Mouse (Mus musculus): Measurements from ENCODE around the gene Lmcd1.

The Lmcd1 gene

GRCm38 (mm10) chr6:112284087-112284486, 10.5 kb downstream of the Lmcd1 start:
- in situ Hi-C loops (cut with MboI, MseI): no loop called here

GRCm38 (mm10) chr6:112287671-112288070, 14.1 kb downstream of the Lmcd1 start:
- in situ Hi-C loops (cut with MboI, MseI): no loop called here

GRCm38 (mm10) chr6:112288271-112288670, 14.7 kb downstream of the Lmcd1 start:
- in situ Hi-C loops (cut with MboI, MseI): no loop called here

- in situ Hi-C loops (cut with MboI, MseI): no loop called here
Observed at GRCm38 (mm10) chr6:112291146-112291545, 17.6 kb downstream of the Lmcd1 start.

- in situ Hi-C loops (cut with MboI, MseI): no loop called here
Observed at GRCm38 (mm10) chr6:112293320-112293719, 19.8 kb downstream of the Lmcd1 start.

- in situ Hi-C loops (cut with MboI, MseI): no loop called here
Observed at GRCm38 (mm10) chr6:112295269-112295668, 21.7 kb downstream of the Lmcd1 start.

- in situ Hi-C loops (cut with MboI, MseI): no loop called here
Observed at GRCm38 (mm10) chr6:112300146-112300545, 26.6 kb downstream of the Lmcd1 start.

- in situ Hi-C loops (cut with MboI, MseI): no loop called here
Observed at GRCm38 (mm10) chr6:112300633-112301032, 27.1 kb downstream of the Lmcd1 start.

GRCm38 (mm10) chr6:112302248-112302647, 28.7 kb downstream of the Lmcd1 start:
- in situ Hi-C loops (cut with MboI, MseI): no loop called here

GRCm38 (mm10) chr6:112302814-112303383, 29.3 kb downstream of the Lmcd1 start:
- in situ Hi-C loops (cut with MboI, MseI): no loop called here

GRCm38 (mm10) chr6:112304751-112305150, 31.2 kb downstream of the Lmcd1 start:
- in situ Hi-C loops (cut with MboI, MseI): no loop called here

- in situ Hi-C loops (cut with MboI, MseI): no loop called here
Observed at GRCm38 (mm10) chr6:112309330-112309938, 35.9 kb downstream of the Lmcd1 start.

GRCm38 (mm10) chr6:112311385-112311784, 37.8 kb downstream of the Lmcd1 start:
- in situ Hi-C loops (cut with MboI, MseI): no loop called here

GRCm38 (mm10) chr6:112319449-112319848, 45.9 kb downstream of the Lmcd1 start:
- in situ Hi-C loops (cut with MboI, MseI): no loop called here

GRCm38 (mm10) chr6:112320679-112321078, 47.1 kb downstream of the Lmcd1 start:
- in situ Hi-C loops (cut with MboI, MseI): no loop called here

GRCm38 (mm10) chr6:112322916-112323315, 49.4 kb downstream of the Lmcd1 start:
- in situ Hi-C loops (cut with MboI, MseI): no loop called here

GRCm38 (mm10) chr6:112325213-112325612, 51.7 kb downstream of the Lmcd1 start:
- in situ Hi-C loops (cut with MboI, MseI): no loop called here

- in situ Hi-C loops (cut with MboI, MseI): no loop called here
Observed at GRCm38 (mm10) chr6:112327793-112328192, 54.2 kb downstream of the Lmcd1 start.

GRCm38 (mm10) chr6:112330520-112331222, 57.1 kb downstream of the Lmcd1 start:
- in situ Hi-C loops (cut with MboI, MseI): no loop called here

GRCm38 (mm10) chr6:112331223-112331598, 57.7 kb downstream of the Lmcd1 start:
- in situ Hi-C loops (cut with MboI, MseI): no loop called here

GRCm38 (mm10) chr6:112333930-112334329, 60.4 kb downstream of the Lmcd1 start:
- in situ Hi-C loops (cut with MboI, MseI): no loop called here

- in situ Hi-C loops (cut with MboI, MseI): no loop called here
Observed at GRCm38 (mm10) chr6:112337667-112338066, 64.1 kb downstream of the Lmcd1 start.

GRCm38 (mm10) chr6:112339016-112339415, 65.5 kb downstream of the Lmcd1 start:
- in situ Hi-C loops (cut with MboI, MseI): no loop called here
